Mouse (Mus musculus): ENCODE results near the gene Il12a. TPM values are rescaled to one million over a fixed set of nuclear protein-coding genes. Genes with fewer than 3 reads are reported as not detected.

The Il12a gene
- total RNA-seq (2021): 1 to 10 TPM; 1.0 to 1.3 TPM
- long read RNA-seq, experiment 1, partial matches to known transcripts: 0 of 2 reads
- long read RNA-seq, experiment 1, other reads (novel, unspliced or antisense): 2 of 2 reads
- long read RNA-seq, experiment 2, partial matches to known transcripts: 0 of 6 reads
- long read RNA-seq, experiment 2, other reads (novel, unspliced or antisense): 5 of 6 reads

DNA sequence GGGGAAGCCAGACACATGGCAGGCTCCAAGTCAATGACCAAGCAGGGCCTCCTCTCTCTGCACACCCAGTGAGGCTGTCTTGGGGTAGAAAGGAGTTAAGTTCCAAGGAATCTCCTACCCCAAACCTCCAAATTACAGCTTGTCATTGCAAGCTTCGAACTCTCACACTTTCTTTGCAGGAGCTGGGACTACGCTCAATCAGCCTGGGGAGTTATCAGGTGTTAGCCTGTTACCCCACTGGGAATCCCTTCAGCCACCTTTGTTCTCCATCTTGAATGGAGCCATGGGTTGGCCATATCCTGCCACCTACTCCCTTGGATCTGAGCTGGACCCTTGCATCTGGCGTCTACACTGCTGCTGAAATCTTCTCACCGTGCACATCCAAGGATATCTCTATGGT is at the start of gene Il12a:
TSS of gene Il12a (plus strand) at position 301 of the 400 bp plus-strand sequence.
- TF ChIP-seq CTCF (conservative IDR thresholded peaks at IDR 0.05): no peak
- H3K4me3 ChIP-seq: no peak within 1 kb of the TSS
- no peak for DNase-seq (ENCODE audit: low spot score in 2 of 2)
- no peak within 1 kb of the TSS for H3K27ac ChIP-seq

DNA sequence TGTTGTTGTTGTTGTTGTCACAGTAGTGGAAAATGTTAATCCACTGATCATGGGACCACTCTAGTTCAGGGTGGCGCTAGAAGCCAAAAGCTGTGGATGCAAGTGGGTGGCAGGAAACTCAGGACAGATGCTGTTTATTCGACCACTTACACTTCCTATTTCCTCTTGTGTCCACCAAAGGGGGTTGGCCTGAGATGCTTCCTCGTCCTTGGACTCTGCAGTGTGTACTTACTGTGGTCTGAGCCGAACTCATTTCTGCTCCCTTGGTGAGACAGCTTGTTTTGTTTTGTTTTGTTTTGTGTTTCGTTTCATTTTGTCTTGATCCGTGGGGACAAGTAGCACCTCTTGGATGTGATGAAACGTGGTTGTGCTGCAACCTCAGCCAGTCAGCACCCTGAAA is 47.5 kb upstream of the Il12a start:
- TF ChIP-seq CTCF (conservative IDR thresholded peaks at IDR 0.05): no peak
- no peak for DNase-seq (ENCODE audit: low spot score in 2 of 2)
- Histone ChIP-seq H3K27ac (no peak overlapping the region), H3K4me3 (no peak overlapping the region)

DNA sequence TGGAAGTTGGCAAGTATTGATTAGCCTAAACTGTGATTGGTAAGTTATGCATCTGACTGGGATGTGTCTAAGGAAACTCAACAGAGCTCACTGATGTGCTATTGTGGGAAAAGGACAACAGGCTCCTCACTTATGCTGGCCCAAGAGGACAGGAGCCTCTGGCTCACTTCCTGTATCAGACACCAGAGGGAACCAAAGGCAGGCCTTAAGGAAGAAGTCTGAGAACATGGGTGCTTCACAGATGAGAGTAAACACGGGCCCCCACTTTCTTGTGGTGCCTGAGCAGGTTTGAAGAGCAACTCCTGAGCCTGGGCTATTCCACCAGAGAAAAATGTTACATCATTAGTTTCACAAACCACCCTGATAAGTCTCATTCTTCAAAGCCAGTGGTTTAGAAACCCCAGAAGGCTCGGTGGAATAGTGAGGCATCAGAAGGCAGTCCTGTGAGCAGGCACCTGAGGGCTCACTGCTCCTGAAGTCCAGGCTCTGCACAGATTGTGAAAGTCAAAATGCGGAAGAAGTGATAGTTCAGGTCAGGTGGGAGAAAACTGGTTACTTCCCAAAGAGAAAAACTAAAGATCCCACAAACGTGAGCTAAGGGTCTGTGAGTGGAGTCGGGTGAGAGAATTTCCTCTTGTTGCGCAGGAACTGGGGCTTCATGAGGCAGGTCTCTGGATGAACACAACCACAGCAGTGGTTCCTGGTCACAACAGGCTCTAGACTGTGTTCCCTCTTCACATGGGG is 43.9 kb upstream of the Il12a start:
- peak in 1 of 2 experiments; percentile 45 for DNase-seq (ENCODE audit: low spot score in 2 of 2)
- H3K27ac ChIP-seq: no peak overlapping the region
- TF ChIP-seq CTCF (conservative IDR thresholded peaks at IDR 0.05): peak; percentile 80

DNA sequence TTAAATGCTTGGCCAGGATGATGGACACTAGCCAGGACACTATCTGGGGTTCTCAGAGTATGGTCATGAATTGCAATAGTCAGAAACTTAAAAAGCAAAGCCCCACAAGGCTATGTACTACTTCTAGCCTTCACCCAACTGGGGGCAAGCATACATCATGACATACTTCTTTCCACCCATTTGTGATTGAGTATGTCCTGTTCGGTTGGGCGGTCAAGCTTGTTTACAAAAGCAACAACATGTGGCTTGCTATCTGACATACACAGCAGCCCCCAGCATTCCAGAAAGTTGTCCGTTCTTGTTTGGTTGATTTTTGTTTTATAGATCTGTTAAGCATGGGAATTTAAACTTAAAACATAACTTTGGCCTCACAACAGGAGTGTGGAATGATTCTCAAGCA is 43.2 kb upstream of the Il12a start:
- no peak for DNase-seq (ENCODE audit: low spot score in 2 of 2)
- H3K27ac ChIP-seq: no peak overlapping the region
- no peak for TF ChIP-seq CTCF (conservative IDR thresholded peaks at IDR 0.05)
- no peak overlapping the region for H3K4me3 ChIP-seq

More for the DNA sequence above, 43.9 kb upstream of the Il12a start:
- H3K4me3 ChIP-seq: no peak overlapping the region

DNA sequence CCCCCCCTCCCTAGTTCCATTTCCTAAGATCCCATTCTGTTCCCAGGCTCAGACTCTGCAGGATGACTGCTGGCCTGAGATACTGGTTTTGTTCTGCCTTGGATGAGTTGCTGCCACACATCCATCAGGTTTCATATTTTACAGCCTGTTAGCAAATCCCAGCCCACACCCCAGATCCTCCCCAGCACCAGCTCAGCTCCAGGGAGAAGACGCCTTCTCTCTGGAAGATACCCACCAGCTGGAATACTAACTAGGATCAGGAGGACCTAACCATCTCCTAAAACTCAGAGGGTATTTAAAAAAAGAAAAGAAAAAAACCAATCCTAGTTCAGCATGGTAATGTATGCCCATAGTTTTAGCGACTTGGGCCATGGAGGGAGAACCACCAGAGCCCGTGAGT is 40.2 kb upstream of the Il12a start:
- no peak for TF ChIP-seq CTCF (conservative IDR thresholded peaks at IDR 0.05)
- DNase-seq (ENCODE audit: low spot score in 2 of 2): no peak
- no peak overlapping the region for H3K27ac ChIP-seq
- no peak overlapping the region for H3K4me3 ChIP-seq

DNA sequence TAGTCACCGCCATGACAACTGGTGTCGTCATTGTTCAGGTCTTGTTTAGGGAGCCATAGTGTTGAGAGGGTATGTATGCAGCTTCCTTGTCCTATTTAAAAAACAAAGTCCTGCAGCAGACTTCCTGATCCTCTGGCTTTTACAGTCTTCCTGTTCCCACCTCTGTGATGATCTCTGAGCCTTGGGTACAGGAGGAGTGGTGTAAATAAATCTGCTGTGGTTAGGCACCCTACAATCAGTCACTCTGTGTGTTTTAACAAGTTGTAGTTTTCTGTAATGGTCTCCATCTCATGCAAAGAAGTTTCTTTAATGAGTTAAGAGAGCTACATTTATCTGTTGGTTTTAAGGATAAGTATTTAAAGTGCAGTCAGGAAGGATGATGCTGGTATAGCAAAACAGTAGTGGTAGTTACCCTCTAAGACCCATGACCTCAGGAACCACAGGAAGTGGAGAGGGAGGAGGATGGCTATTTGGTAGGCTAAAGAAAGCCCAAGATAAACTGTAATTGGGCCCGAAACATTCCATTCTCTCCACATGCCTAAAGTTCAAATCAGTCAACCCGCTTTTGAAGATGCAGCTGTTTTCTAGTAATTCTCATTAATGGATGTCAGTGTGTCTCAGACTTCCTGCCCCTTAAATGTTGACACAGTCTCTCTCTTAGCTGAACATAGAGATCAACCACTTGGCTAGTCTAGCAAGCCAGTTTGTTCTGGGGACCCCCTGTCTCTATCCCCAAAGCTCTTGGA is 33.7 kb upstream of the Il12a start:
- H3K27ac ChIP-seq: no peak overlapping the region
- no peak for TF ChIP-seq CTCF (conservative IDR thresholded peaks at IDR 0.05)
- no peak overlapping the region for H3K4me3 ChIP-seq
- no peak for DNase-seq (ENCODE audit: low spot score in 2 of 2)

DNA sequence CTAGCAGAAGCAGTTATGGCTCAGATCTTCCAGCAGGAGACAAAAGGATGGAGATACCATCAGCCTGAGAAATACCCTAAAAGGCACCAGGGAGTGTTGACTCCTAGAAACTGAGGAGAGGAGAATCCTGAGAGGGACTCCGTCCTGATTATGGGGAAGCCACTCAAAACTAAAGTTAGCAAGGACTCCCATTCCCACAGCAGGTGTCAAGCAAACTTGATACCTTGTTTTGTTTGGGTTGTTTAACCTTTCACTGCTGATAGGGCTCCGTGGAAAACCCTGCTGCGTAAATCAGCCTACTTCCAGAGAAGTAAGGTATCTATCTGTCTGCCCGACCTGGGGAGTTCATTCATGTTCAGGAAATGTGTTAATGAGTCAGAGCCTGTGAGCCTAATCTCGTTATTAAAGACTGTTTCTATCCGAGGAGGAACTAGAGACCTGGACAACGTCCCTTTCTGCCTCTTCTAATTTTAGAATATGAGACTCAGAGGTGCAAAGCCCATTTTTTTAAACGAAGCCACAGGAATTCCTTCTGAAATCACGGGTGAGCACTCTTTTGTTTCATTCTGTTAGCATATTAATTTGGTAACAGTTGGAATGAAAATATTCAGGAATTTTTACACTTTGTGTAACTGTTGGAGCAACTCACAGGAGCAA is 32.7 kb upstream of the Il12a start:
- no peak for TF ChIP-seq CTCF (conservative IDR thresholded peaks at IDR 0.05)
- Histone ChIP-seq H3K4me3 (no peak overlapping the region), H3K27ac (no peak overlapping the region)
- DNase-seq (ENCODE audit: low spot score in 2 of 2): no peak

DNA sequence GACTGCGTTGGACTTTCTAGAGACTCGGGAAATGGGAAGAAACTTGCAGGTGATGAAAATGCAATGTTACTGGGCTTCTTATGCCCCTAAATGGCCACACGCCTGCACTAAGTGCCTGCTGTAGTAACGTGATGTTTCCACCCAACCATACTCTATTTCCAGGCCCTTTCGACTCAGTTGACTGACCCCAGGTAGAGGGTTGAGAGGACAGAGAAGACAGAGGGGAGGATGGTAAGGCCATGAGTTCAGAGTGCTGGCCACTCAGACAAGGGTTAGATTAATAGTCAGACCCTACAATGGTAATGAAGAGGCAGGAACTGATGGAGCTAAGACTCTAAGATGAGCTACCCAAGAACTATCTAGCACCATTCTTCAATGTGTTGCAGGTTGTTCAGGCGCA is 30.4 kb upstream of the Il12a start:
- no peak for DNase-seq (ENCODE audit: low spot score in 2 of 2)
- TF ChIP-seq CTCF (conservative IDR thresholded peaks at IDR 0.05): no peak
- Histone ChIP-seq H3K4me3 (no peak overlapping the region), H3K27ac (peak overlapping the region; percentile 59; the same call in 1 of the 2 replicates)

DNA sequence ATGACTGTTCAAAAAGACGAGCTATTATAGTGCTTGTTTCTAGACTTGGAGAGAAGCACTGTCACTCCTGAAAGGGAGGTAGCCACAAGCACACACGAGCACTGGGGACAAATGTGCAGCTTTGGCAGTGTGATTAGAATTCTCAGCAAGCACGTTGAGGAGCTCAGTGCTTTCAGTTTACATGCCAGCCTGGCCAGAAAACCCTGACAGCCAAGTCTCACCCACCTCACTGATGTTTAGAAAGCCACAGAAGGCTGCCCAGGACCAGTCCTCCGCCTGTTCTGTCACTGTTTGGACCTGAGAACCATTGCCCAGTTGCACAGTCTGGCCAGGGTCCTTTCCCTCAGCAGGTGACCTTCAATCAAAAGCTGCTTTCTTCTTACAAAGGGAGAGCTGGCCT is 29.9 kb upstream of the Il12a start:
- no peak overlapping the region for H3K4me3 ChIP-seq
- DNase-seq (ENCODE audit: low spot score in 2 of 2): peak in 1 of 2 experiments; percentile 16
- TF ChIP-seq CTCF (conservative IDR thresholded peaks at IDR 0.05): no peak
- H3K27ac ChIP-seq: peak overlapping the region; percentile 59

DNA sequence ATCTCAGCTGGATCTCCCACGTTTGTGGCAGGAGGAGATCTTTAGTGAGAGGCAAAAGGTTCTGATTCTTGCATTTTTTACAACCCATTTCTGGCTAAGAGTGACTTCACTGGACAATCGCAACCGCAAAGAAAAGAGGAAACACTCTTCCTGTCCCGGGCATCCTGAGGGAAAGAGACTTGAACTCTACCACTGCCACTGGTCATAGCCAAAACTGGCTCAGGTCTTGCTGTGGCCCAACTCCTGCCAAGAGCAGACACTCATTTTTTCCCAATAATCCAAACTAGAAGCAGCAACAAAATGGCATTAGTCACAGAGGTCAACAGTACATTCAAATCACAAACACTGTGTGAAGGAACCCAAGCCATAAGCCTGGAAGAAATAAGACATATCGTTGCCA is 28.1 kb upstream of the Il12a start:
- TF ChIP-seq CTCF (conservative IDR thresholded peaks at IDR 0.05): no peak
- DNase-seq (ENCODE audit: low spot score in 2 of 2): no peak
- Histone ChIP-seq H3K27ac (0 out of 2 replicates have a peak overlapping the region, but pooled peaks have one; percentile 19), H3K4me3 (no peak overlapping the region)

DNA sequence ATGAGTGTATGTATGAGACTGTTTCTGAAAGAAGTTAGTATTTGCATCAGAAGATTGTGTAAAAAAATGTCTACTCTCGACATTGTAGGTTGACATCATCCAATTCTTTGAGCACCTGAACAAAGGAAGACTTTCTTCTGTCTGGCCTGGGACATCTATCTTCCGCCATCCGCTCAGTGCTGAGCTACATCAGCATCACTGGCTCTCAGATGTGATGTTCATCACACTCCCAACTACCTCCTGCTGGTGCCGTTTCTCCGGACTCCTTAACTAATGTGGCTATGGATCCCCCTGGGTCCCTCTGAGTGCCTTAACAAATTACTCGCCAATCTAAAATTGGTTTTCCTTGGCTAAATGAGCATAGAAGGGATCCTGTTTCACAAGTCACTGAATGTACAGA is 26.1 kb upstream of the Il12a start:
- H3K27ac ChIP-seq: no peak overlapping the region; the same call in 1 of the 2 replicates
- no peak overlapping the region for H3K4me3 ChIP-seq
- no peak for TF ChIP-seq CTCF (conservative IDR thresholded peaks at IDR 0.05)
- no peak for DNase-seq (ENCODE audit: low spot score in 2 of 2)

DNA sequence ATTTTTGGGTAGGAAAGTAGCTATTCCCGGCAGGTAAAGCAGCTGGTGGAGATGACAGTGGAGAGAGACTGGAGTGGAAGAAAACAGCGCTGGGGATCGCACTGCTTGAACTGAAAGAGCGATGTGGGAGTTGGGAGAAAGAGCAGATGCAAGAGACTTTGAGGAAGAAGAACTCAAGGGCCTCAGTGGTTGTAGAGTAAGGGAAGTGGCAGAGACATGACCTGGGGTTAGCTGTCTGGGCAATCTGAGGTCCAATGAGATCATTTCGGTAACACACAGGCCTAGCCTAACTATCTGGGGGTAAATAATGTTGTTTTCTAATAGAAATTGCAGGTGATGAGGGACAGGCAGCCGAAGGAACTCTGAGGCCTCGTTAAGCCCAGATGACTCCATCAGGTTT is 24.1 kb upstream of the Il12a start:
- TF ChIP-seq CTCF (conservative IDR thresholded peaks at IDR 0.05): no peak
- Histone ChIP-seq H3K27ac (no peak overlapping the region), H3K4me3 (no peak overlapping the region)
- no peak for DNase-seq (ENCODE audit: low spot score in 2 of 2)

DNA sequence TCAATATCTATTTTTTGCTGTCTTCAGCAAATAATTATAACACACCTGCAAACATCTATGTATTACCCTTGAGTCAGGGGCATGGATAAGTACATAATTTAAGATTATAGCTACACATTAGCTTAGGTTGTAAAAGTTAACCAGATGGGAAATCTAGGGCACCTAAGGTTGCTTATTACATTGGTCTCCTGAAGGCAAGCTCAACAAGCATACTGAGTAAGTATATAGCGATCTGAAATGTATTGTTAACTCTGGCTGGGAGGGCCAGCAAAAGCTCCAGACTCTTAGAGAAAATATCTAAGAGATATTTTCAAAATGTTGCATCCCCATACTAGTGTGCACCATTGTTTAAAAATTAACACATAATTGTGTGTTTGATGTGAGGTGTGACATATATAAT is 22.6 kb upstream of the Il12a start:
- Histone ChIP-seq H3K4me3 (no peak overlapping the region), H3K27ac (no peak overlapping the region)
- no peak for DNase-seq (ENCODE audit: low spot score in 2 of 2)
- TF ChIP-seq CTCF (conservative IDR thresholded peaks at IDR 0.05): no peak

Data from layer of hippocampus, adult 2 months (tissue).